Mouse (Mus musculus): ENCODE measurements at regions not wholly inside any gene's neighbourhood (a gene's known extent, or its start where the extent isn't known, plus 50 kb on each side); places are given as distances from the start of the nearest gene placed in this dataset.
A peak's percentile ranks its signal among the peaks of the same experiment; 100 is the strongest.
"Not testable (repeated sequence)": the region's sequence is repeated elsewhere in the genome, so short reads cannot be mapped to it uniquely, and the experiment has no call there.

- DNase-seq (ENCODE audit: low spot score) = no peak
- no peak for ATAC-seq (ENCODE audit: low read depth)
- no peaks in the 10 kb centered on the region for H3K36me3 ChIP-seq (ENCODE audit: control insufficient read depth, insufficient read depth, low read length)
- no peak overlapping the region for H3K9ac ChIP-seq (ENCODE audit: low read depth, low read length)
- no peaks in the 10 kb centered on the region for H3K27me3 ChIP-seq (replicated peaks; ENCODE audit: control insufficient read depth, insufficient read depth, low read length)
- no peaks in the 10 kb centered on the region for H3K4me1 ChIP-seq (ENCODE audit: control insufficient read depth, insufficient read depth, low read length)
- H3K4me3 ChIP-seq (ENCODE audit: low read depth, low read length) = no peak overlapping the region
- H3K9me3 ChIP-seq (ENCODE audit: control insufficient read depth, low read length) = no peaks in the 10 kb centered on the region
- WGBS = 86% methylated on average over 5 of the region's 5 CpGs
- H3K27ac ChIP-seq (replicated peaks; ENCODE audit: low read depth, low read length) = no peak overlapping the region
- no peak overlapping the region for H3K4me2 ChIP-seq (ENCODE audit: low read depth, low read length)
Measured at GRCm38 (mm10) chr5:3267021-3267420, 74.3 kb upstream of the Cdk6 start.

GRCm38 (mm10) chr5:3269760-3270159 lies 71.5 kb upstream of the Cdk6 start:
- no peaks in the 10 kb centered on the region for H3K27me3 ChIP-seq (replicated peaks; ENCODE audit: control insufficient read depth, insufficient read depth, low read length)
- H3K4me3 ChIP-seq (ENCODE audit: low read depth, low read length) = no peak overlapping the region
- WGBS = 74% methylated on average over 7 of the region's 7 CpGs
- no peak for DNase-seq (ENCODE audit: low spot score)
- no peak overlapping the region for H3K9ac ChIP-seq (ENCODE audit: low read depth, low read length)
- H3K4me2 ChIP-seq (ENCODE audit: low read depth, low read length) = no peak overlapping the region
- H3K9me3 ChIP-seq (ENCODE audit: control insufficient read depth, low read length) = no peaks in the 10 kb centered on the region
- H3K36me3 ChIP-seq (ENCODE audit: control insufficient read depth, insufficient read depth, low read length) = no peaks in the 10 kb centered on the region
- H3K4me1 ChIP-seq (ENCODE audit: control insufficient read depth, insufficient read depth, low read length) = no peaks in the 10 kb centered on the region
- no peak overlapping the region for H3K27ac ChIP-seq (replicated peaks; ENCODE audit: low read depth, low read length)
- ATAC-seq (ENCODE audit: low read depth) = no peak

GRCm38 (mm10) chr5:3273140-3273539 lies 68.1 kb upstream of the Cdk6 start:
- H3K9me3 ChIP-seq (ENCODE audit: control insufficient read depth, low read length); H3K9ac ChIP-seq (ENCODE audit: low read depth, low read length); ATAC-seq (ENCODE audit: low read depth); H3K36me3 ChIP-seq (ENCODE audit: control insufficient read depth, insufficient read depth, low read length); H3K4me3 ChIP-seq (ENCODE audit: low read depth, low read length); H3K4me1 ChIP-seq (ENCODE audit: control insufficient read depth, insufficient read depth, low read length); H3K27me3 ChIP-seq (replicated peaks; ENCODE audit: control insufficient read depth, insufficient read depth, low read length); H3K4me2 ChIP-seq (ENCODE audit: low read depth, low read length); DNase-seq (ENCODE audit: low spot score); H3K27ac ChIP-seq (replicated peaks; ENCODE audit: low read depth, low read length): not testable (repeated sequence)
- 63% methylated on average over 1 of the region's 1 CpGs for WGBS

- H3K4me1 ChIP-seq (ENCODE audit: control insufficient read depth, insufficient read depth, low read length); H3K4me3 ChIP-seq (ENCODE audit: low read depth, low read length); ATAC-seq (ENCODE audit: low read depth); DNase-seq (ENCODE audit: low spot score); H3K36me3 ChIP-seq (ENCODE audit: control insufficient read depth, insufficient read depth, low read length); H3K9ac ChIP-seq (ENCODE audit: low read depth, low read length); H3K27ac ChIP-seq (replicated peaks; ENCODE audit: low read depth, low read length); H3K9me3 ChIP-seq (ENCODE audit: control insufficient read depth, low read length); H3K4me2 ChIP-seq (ENCODE audit: low read depth, low read length); H3K27me3 ChIP-seq (replicated peaks; ENCODE audit: control insufficient read depth, insufficient read depth, low read length): not testable (repeated sequence)
- 91% methylated on average over 15 of the region's 16 CpGs for WGBS
Measured at GRCm38 (mm10) chr5:3277241-3277640, 64.0 kb upstream of the Cdk6 start.

GRCm38 (mm10) chr5:3278956-3279355 lies 62.3 kb upstream of the Cdk6 start:
- not testable (repeated sequence) for H3K9ac ChIP-seq (ENCODE audit: low read depth, low read length); DNase-seq (ENCODE audit: low spot score); H3K27me3 ChIP-seq (replicated peaks; ENCODE audit: control insufficient read depth, insufficient read depth, low read length); ATAC-seq (ENCODE audit: low read depth); H3K4me2 ChIP-seq (ENCODE audit: low read depth, low read length); H3K4me1 ChIP-seq (ENCODE audit: control insufficient read depth, insufficient read depth, low read length); H3K36me3 ChIP-seq (ENCODE audit: control insufficient read depth, insufficient read depth, low read length); H3K4me3 ChIP-seq (ENCODE audit: low read depth, low read length); H3K9me3 ChIP-seq (ENCODE audit: control insufficient read depth, low read length); H3K27ac ChIP-seq (replicated peaks; ENCODE audit: low read depth, low read length)
- WGBS = 89% methylated on average over 5 of the region's 5 CpGs

GRCm38 (mm10) chr5:3281911-3282506 lies 59.3 kb upstream of the Cdk6 start:
- peak; percentile 92 for ATAC-seq (ENCODE audit: low read depth)

GRCm38 (mm10) chr5:3283083-3283482 lies 58.2 kb upstream of the Cdk6 start:
- no peaks in the 10 kb centered on the region for H3K4me1 ChIP-seq (ENCODE audit: control insufficient read depth, insufficient read depth, low read length)
- H3K4me2 ChIP-seq (ENCODE audit: low read depth, low read length) = no peak overlapping the region
- H3K36me3 ChIP-seq (ENCODE audit: control insufficient read depth, insufficient read depth, low read length) = no peaks in the 10 kb centered on the region
- H3K9me3 ChIP-seq (ENCODE audit: control insufficient read depth, low read length) = 0 out of 2 replicates have a peak, but pooled peaks cover 3% of the 10 kb centered on the region
- DNase-seq (ENCODE audit: low spot score) (no peak), ATAC-seq (ENCODE audit: low read depth) (no peak)
- H3K27me3 ChIP-seq (replicated peaks; ENCODE audit: control insufficient read depth, insufficient read depth, low read length) = no peaks in the 10 kb centered on the region
- WGBS = 94% methylated on average over 3 of the region's 3 CpGs
- H3K4me3 ChIP-seq (ENCODE audit: low read depth, low read length) = no peak overlapping the region
- no peak overlapping the region for H3K9ac ChIP-seq (ENCODE audit: low read depth, low read length)
- no peak overlapping the region for H3K27ac ChIP-seq (replicated peaks; ENCODE audit: low read depth, low read length)

More at GRCm38 (mm10) chr5:3281911-3282506, 59.3 kb upstream of the Cdk6 start:
- not testable (repeated sequence) for H3K4me2 ChIP-seq (ENCODE audit: low read depth, low read length); H3K27ac ChIP-seq (replicated peaks; ENCODE audit: low read depth, low read length); H3K36me3 ChIP-seq (ENCODE audit: control insufficient read depth, insufficient read depth, low read length); H3K4me1 ChIP-seq (ENCODE audit: control insufficient read depth, insufficient read depth, low read length); H3K4me3 ChIP-seq (ENCODE audit: low read depth, low read length); H3K9me3 ChIP-seq (ENCODE audit: control insufficient read depth, low read length); H3K27me3 ChIP-seq (replicated peaks; ENCODE audit: control insufficient read depth, insufficient read depth, low read length); H3K9ac ChIP-seq (ENCODE audit: low read depth, low read length)
- WGBS = 55% methylated on average over 8 of the region's 8 CpGs
- DNase-seq (ENCODE audit: low spot score) = peak; percentile 63

- not testable (repeated sequence) for H3K9ac ChIP-seq (ENCODE audit: low read depth, low read length); ATAC-seq (ENCODE audit: low read depth); H3K9me3 ChIP-seq (ENCODE audit: control insufficient read depth, low read length); H3K27ac ChIP-seq (replicated peaks; ENCODE audit: low read depth, low read length); H3K36me3 ChIP-seq (ENCODE audit: control insufficient read depth, insufficient read depth, low read length); H3K4me3 ChIP-seq (ENCODE audit: low read depth, low read length); H3K27me3 ChIP-seq (replicated peaks; ENCODE audit: control insufficient read depth, insufficient read depth, low read length); H3K4me1 ChIP-seq (ENCODE audit: control insufficient read depth, insufficient read depth, low read length); DNase-seq (ENCODE audit: low spot score); H3K4me2 ChIP-seq (ENCODE audit: low read depth, low read length)
- 100% methylated on average over 1 of the region's 1 CpGs for WGBS
Measured at GRCm38 (mm10) chr5:3284335-3284734, 57.0 kb upstream of the Cdk6 start.

GRCm38 (mm10) chr5:3289991-3290417 lies 51.3 kb upstream of the Cdk6 start:
- H3K36me3 ChIP-seq (ENCODE audit: control insufficient read depth, insufficient read depth, low read length) = not testable (repeated sequence)
- ATAC-seq (ENCODE audit: low read depth) = peak; percentile 82; the same call in 1 of the 2 replicates

More at GRCm38 (mm10) chr5:3289991-3290417, 51.3 kb upstream of the Cdk6 start:
- not testable (repeated sequence) for H3K27me3 ChIP-seq (replicated peaks; ENCODE audit: control insufficient read depth, insufficient read depth, low read length); H3K27ac ChIP-seq (replicated peaks; ENCODE audit: low read depth, low read length); H3K9ac ChIP-seq (ENCODE audit: low read depth, low read length); H3K9me3 ChIP-seq (ENCODE audit: control insufficient read depth, low read length); H3K4me2 ChIP-seq (ENCODE audit: low read depth, low read length); H3K4me1 ChIP-seq (ENCODE audit: control insufficient read depth, insufficient read depth, low read length); H3K4me3 ChIP-seq (ENCODE audit: low read depth, low read length)
- DNase-seq (ENCODE audit: low spot score) = peak; percentile 83
- WGBS = 12% methylated on average over 8 of the region's 8 CpGs

Measured in embryonic facial prominence, embryonic 14.5 days (tissue).